In genomic region chr12:31592011-31592410, GRCm38 (mm10) we compare ENCODE assay signal across 26 mouse cellular contexts. TPM values are rescaled to one million over a fixed set of nuclear protein-coding genes. Genes with fewer than 3 reads are reported as not detected.
DNase-seq lines count a peak whose midpoint lies in the region; ATAC-seq and TF ChIP-seq lines count a peak whose summit lies in the region.
"Had no signal": no experiment of that assay in that cellular context is flagged by ENCODE, and none has a peak within 500 bp of the region (broad histone marks: within the 10 kb centered on the region; RNA-seq: fewer than 3 reads in every experiment).

No protein-coding gene starts in this region.

- no peak overlapping the region for H3K4me2 ChIP-seq in embryonic facial prominence, embryonic 14.5 days (ENCODE audit: low read depth, low read length)
- H3K4me2 ChIP-seq in lung, embryonic 14.5 days: no peak overlapping the region
- no peak overlapping the region for H3K4me2 ChIP-seq in lung, postnatal 0 days (replicated peaks; ENCODE audit: low read depth, low read length)
- no peak overlapping the region for H3K4me2 ChIP-seq in liver, postnatal 0 days (ENCODE audit: low read depth, low read length)
- H3K4me2 ChIP-seq: embryonic facial prominence, embryonic 13.5 days; forebrain, embryonic 13.5 days; heart, embryonic 11.5 days; hindbrain, embryonic 12.5 days had no signal

- H3K36me3 ChIP-seq in embryonic facial prominence, embryonic 14.5 days (ENCODE audit: control insufficient read depth, insufficient read depth, low read length): no peaks in the 10 kb centered on the region; the same call in 1 of the 2 replicates
- peaks cover 7% of the 10 kb centered on the region; the same call in 1 of the 2 replicates for H3K36me3 ChIP-seq in embryonic facial prominence, embryonic 10.5 days (replicated peaks)
- 0 out of 2 replicates have a peak, but pooled peaks cover 5% of the 10 kb centered on the region for H3K36me3 ChIP-seq in lung, embryonic 14.5 days (ENCODE audit: insufficient read depth)
- H3K36me3 ChIP-seq in lung, postnatal 0 days (ENCODE audit: insufficient read depth, low read length): no peaks in the 10 kb centered on the region
- no peaks in the 10 kb centered on the region for H3K36me3 ChIP-seq in liver, postnatal 0 days (replicated peaks; ENCODE audit: insufficient read depth, low read length)
- H3K36me3 ChIP-seq: hindbrain, embryonic 12.5 days had no signal

- no peaks in the 10 kb centered on the region for H3K4me1 ChIP-seq in embryonic facial prominence, embryonic 14.5 days (ENCODE audit: control insufficient read depth, insufficient read depth, low read length)
- no peaks in the 10 kb centered on the region for H3K4me1 ChIP-seq in embryonic facial prominence, embryonic 10.5 days
- H3K4me1 ChIP-seq in lung, embryonic 14.5 days (ENCODE audit: insufficient read depth): no peaks in the 10 kb centered on the region
- no peaks in the 10 kb centered on the region; the same call in 1 of the 2 replicates for H3K4me1 ChIP-seq in lung, adult 2 months (ENCODE audit: control insufficient read depth, insufficient read depth, low read length)
- H3K4me1 ChIP-seq in lung, postnatal 0 days (ENCODE audit: insufficient read depth, low read depth, low read length): no peaks in the 10 kb centered on the region
- H3K4me1 ChIP-seq in liver, postnatal 0 days (ENCODE audit: insufficient read depth): no peaks in the 10 kb centered on the region
- H3K4me1 ChIP-seq: embryonic facial prominence, embryonic 13.5 days; forebrain, embryonic 13.5 days; hindbrain, embryonic 12.5 days had no signal

- no peak for TF ChIP-seq POLR2A in lung, adult 2 months (IDR thresholded peaks at IDR 0.05; ENCODE audit: borderline replicate concordance, extremely low read depth, low read depth, low read length)

- no peak for TF ChIP-seq EP300 in lung, postnatal 0 days (IDR thresholded peaks at IDR 0.05)
- no peak for TF ChIP-seq EP300 in liver, postnatal 0 days (IDR thresholded peaks at IDR 0.05; ENCODE audit: low read depth)

- H3K9ac ChIP-seq in embryonic facial prominence, embryonic 14.5 days (ENCODE audit: low read depth, low read length): no peak overlapping the region
- H3K9ac ChIP-seq in lung, embryonic 14.5 days: no peak overlapping the region
- H3K9ac ChIP-seq in lung, postnatal 0 days (replicated peaks; ENCODE audit: low read depth): no peak overlapping the region
- H3K9ac ChIP-seq in liver, postnatal 0 days (replicated peaks): no peak overlapping the region
- H3K9ac ChIP-seq: embryonic facial prominence, embryonic 13.5 days; forebrain, embryonic 13.5 days; forebrain, postnatal 0 days; hindbrain, embryonic 12.5 days had no signal

- H3K4me3 ChIP-seq in embryonic facial prominence, embryonic 14.5 days (ENCODE audit: low read depth, low read length): no peak overlapping the region
- H3K4me3 ChIP-seq in embryonic facial prominence, embryonic 10.5 days: no peak overlapping the region
- no peak overlapping the region for H3K4me3 ChIP-seq in lung, embryonic 14.5 days (ENCODE audit: low read depth, low read length)
- no peak overlapping the region for H3K4me3 ChIP-seq in lung, adult 2 months (replicated peaks; ENCODE audit: extremely low read depth, low read depth, low read length)
- no peak overlapping the region for H3K4me3 ChIP-seq in lung, postnatal 0 days (ENCODE audit: low read depth, low read length)
- no peak overlapping the region for H3K4me3 ChIP-seq in liver, postnatal 0 days (ENCODE audit: low read depth, low read length)
- H3K4me3 ChIP-seq: embryonic facial prominence, embryonic 13.5 days; forebrain, embryonic 13.5 days; gastrocnemius, adult 2 months; hindbrain, embryonic 12.5 days had no signal

- H3K27me3 ChIP-seq in embryonic facial prominence, embryonic 14.5 days (replicated peaks; ENCODE audit: control insufficient read depth, insufficient read depth, low read length): no peaks in the 10 kb centered on the region
- no peaks in the 10 kb centered on the region for H3K27me3 ChIP-seq in embryonic facial prominence, embryonic 10.5 days (replicated peaks; ENCODE audit: low read depth, poor library complexity, severe bottlenecking)
- H3K27me3 ChIP-seq in lung, embryonic 14.5 days (ENCODE audit: insufficient read depth, low read length): no peaks in the 10 kb centered on the region
- H3K27me3 ChIP-seq in lung, postnatal 0 days (replicated peaks; ENCODE audit: insufficient read depth, low read length): no peaks in the 10 kb centered on the region
- no peaks in the 10 kb centered on the region for H3K27me3 ChIP-seq in liver, postnatal 0 days (ENCODE audit: insufficient read depth, low read length)
- H3K27me3 ChIP-seq: embryonic facial prominence, embryonic 13.5 days; forebrain, embryonic 13.5 days; hindbrain, embryonic 12.5 days; Patski had no signal

- peak; percentile 28 for DNase-seq in embryonic facial prominence, embryonic 14.5 days (ENCODE audit: low spot score)
- DNase-seq in embryonic facial prominence, embryonic 10.5 days (ENCODE audit: low spot score): no peak
- peak; percentile 56 for DNase-seq in lung, embryonic 14.5 days
- no peak for DNase-seq in lung, adult 2 months
- peak; percentile 49 for DNase-seq in lung, postnatal 0 days (ENCODE audit: low spot score)
- peak; percentile 20 to 65 for DNase-seq in lung, postnatal 4 days
- DNase-seq in liver, postnatal 0 days: no peak
- DNase-seq: adrenal gland, adult 8-10 months; B cell, adult 2 months; cerebellum, adult 11-12 months; cerebellum, adult 9-10 months; cerebellum, postnatal 25 days; forebrain, postnatal 0 days; gastrocnemius, adult 2 months; gastrocnemius, postnatal 36 days; heart, adult 18-20 months had no signal

- WGBS in embryonic facial prominence, embryonic 14.5 days: 31% methylated on average over 3 of the region's 3 CpGs
- WGBS in embryonic facial prominence, embryonic 10.5 days: 37% methylated on average over 3 of the region's 3 CpGs
- 7% methylated on average over 3 of the region's 3 CpGs for WGBS in lung, embryonic 14.5 days
- 20% methylated on average over 3 of the region's 3 CpGs for WGBS in lung, adult 2 months
- 11% methylated on average over 3 of the region's 3 CpGs for WGBS in lung, postnatal 0 days
- WGBS in liver, postnatal 0 days (ENCODE audit: insufficient replicate concordance): 41% methylated on average over 3 of the region's 3 CpGs

- ATAC-seq in embryonic facial prominence, embryonic 14.5 days (ENCODE audit: low read depth): no peak
- ATAC-seq in lung, embryonic 14.5 days (ENCODE audit: insufficient read depth): peak; percentile 17; the same call in 1 of the 2 replicates
- peak; percentile 33; the same call in 1 of the 2 replicates for ATAC-seq in lung, postnatal 0 days
- no peak for ATAC-seq in cerebellum, adult (ENCODE audit: insufficient number of reproducible peaks, low FRiP score, low TSS enrichment)
- no peak for ATAC-seq in liver, postnatal 0 days
- ATAC-seq: CD4-positive, CD25-positive, alpha-beta regulatory T cell, adult 4 months; forebrain, embryonic 13.5 days; forebrain, postnatal 0 days; hindbrain, embryonic 16.5 days; inflammation-experienced regulatory T-cells, adult 6 months; Patski had no signal

- no peak for TF ChIP-seq CTCF in lung, embryonic 14.5 days (IDR thresholded peaks at IDR 0.05; ENCODE audit: low read depth)
- TF ChIP-seq CTCF in lung, adult 2 months (IDR thresholded peaks at IDR 0.05; ENCODE audit: insufficient read depth, low read length): no peak
- TF ChIP-seq CTCF in lung, postnatal 0 days (IDR thresholded peaks at IDR 0.05): no peak
- TF ChIP-seq CTCF in liver, postnatal 0 days (IDR thresholded peaks at IDR 0.05; ENCODE audit: low read depth): no peak

- peaks cover 9% of the 10 kb centered on the region; the same call in 1 of the 2 replicates for H3K9me3 ChIP-seq in embryonic facial prominence, embryonic 14.5 days (ENCODE audit: control insufficient read depth, low read length)
- H3K9me3 ChIP-seq in embryonic facial prominence, embryonic 10.5 days: no peaks in the 10 kb centered on the region
- H3K9me3 ChIP-seq in lung, embryonic 14.5 days (ENCODE audit: low read depth, low read length): no peaks in the 10 kb centered on the region
- no peaks in the 10 kb centered on the region for H3K9me3 ChIP-seq in lung, postnatal 0 days (ENCODE audit: low read length)
- H3K9me3 ChIP-seq in liver, postnatal 0 days (ENCODE audit: low read length): 0 out of 2 replicates have a peak, but pooled peaks cover 3% of the 10 kb centered on the region
- H3K9me3 ChIP-seq: forebrain, embryonic 13.5 days; hindbrain, embryonic 12.5 days had no signal

- no peak overlapping the region for H3K27ac ChIP-seq in embryonic facial prominence, embryonic 14.5 days (replicated peaks; ENCODE audit: low read depth, low read length)
- no peak overlapping the region for H3K27ac ChIP-seq in embryonic facial prominence, embryonic 10.5 days (replicated peaks)
- no peak overlapping the region for H3K27ac ChIP-seq in lung, embryonic 14.5 days (ENCODE audit: low read depth)
- H3K27ac ChIP-seq in lung, postnatal 0 days (ENCODE audit: low read length): no peak overlapping the region
- H3K27ac ChIP-seq in liver, postnatal 0 days (ENCODE audit: low read depth): no peak overlapping the region
- H3K27ac ChIP-seq: embryonic facial prominence, embryonic 13.5 days; forebrain, embryonic 13.5 days; gastrocnemius, adult 2 months; hindbrain, embryonic 12.5 days had no signal

RNA-seq across cellular contexts. Expression of gene Slc26a4, which starts 32.2 kb away (rescaled TPM):
- polyA plus RNA-seq in embryonic facial prominence, embryonic 14.5 days (2014; fragmentation: Nextera tagmentation; extraction: Ambion mirVana): 0.67 and 1.1 TPM in 2 replicates
- polyA plus RNA-seq in embryonic facial prominence, embryonic 10.5 days (2016; fragmentation: Nextera tagmentation; extraction: Ambion mirVana): 0.31 TPM in 1 of 2 replicates, not detected in the other
- not detected in 2 replicates for polyA plus RNA-seq in lung, embryonic 14.5 days (2014; fragmentation: Nextera tagmentation; extraction: Ambion mirVana)
- polyA plus RNA-seq in lung, adult 2 months (2012; rRNA removed): 1.1 and 1.4 TPM in 2 replicates
- polyA plus RNA-seq in lung, postnatal 0 days (2015; fragmentation: Nextera tagmentation; extraction: Ambion mirVana): 0.54 TPM in 1 of 2 replicates, not detected in the other
- 0.04 TPM in 2 replicates for polyA plus RNA-seq in liver, postnatal 0 days (2015; fragmentation: Nextera tagmentation; extraction: Ambion mirVana)
- polyA plus RNA-seq: CD4-positive, CD25-positive, alpha-beta regulatory T cell, adult 4 months; embryonic facial prominence, embryonic 13.5 days; forebrain, embryonic 13.5 days; G1E; inflammation-experienced regulatory T-cells, adult 6 months had no signal

RNA-seq across cellular contexts. Expression of gene Bcap29, which starts 42.4 kb away (rescaled TPM):
- 28.4 and 36.0 TPM in 2 replicates for polyA plus RNA-seq in embryonic facial prominence, embryonic 14.5 days (2014; fragmentation: Nextera tagmentation; extraction: Ambion mirVana)
- 26.5 and 30.2 TPM in 2 replicates for polyA plus RNA-seq in embryonic facial prominence, embryonic 10.5 days (2016; fragmentation: Nextera tagmentation; extraction: Ambion mirVana)
- polyA plus RNA-seq in lung, embryonic 14.5 days (2014; fragmentation: Nextera tagmentation; extraction: Ambion mirVana): 33.5 and 33.9 TPM in 2 replicates
- polyA plus RNA-seq in lung, adult 2 months (2012; rRNA removed): 1.8 and 4.3 TPM in 2 replicates
- 30.1 and 30.3 TPM in 2 replicates for polyA plus RNA-seq in lung, postnatal 0 days (2015; fragmentation: Nextera tagmentation; extraction: Ambion mirVana)
- polyA plus RNA-seq in liver, postnatal 0 days (2015; fragmentation: Nextera tagmentation; extraction: Ambion mirVana): 27.0 and 27.9 TPM in 2 replicates

Comparison
In these comparisons a context has a peak if more than half of its experiments do, and no peak if none do; other contexts are left out.
1. DNase-seq: peak in embryonic facial prominence, embryonic 14.5 days (single experiment), lung, embryonic 14.5 days (single experiment), lung, postnatal 0 days (single experiment) and lung, postnatal 4 days (2 of 2); none in embryonic facial prominence, embryonic 10.5 days (single experiment), lung, adult 2 months (single experiment) and liver, postnatal 0 days (single experiment).
2. ATAC-seq: peak in lung, embryonic 14.5 days (single experiment) and lung, postnatal 0 days (single experiment); none in embryonic facial prominence, embryonic 14.5 days (single experiment), cerebellum, adult (single experiment) and liver, postnatal 0 days (single experiment).